Mouse (Mus musculus) thymus, postnatal 25 days (tissue): ENCODE data around the gene Slc23a2.

Experiments used
- DNase-seq: peaks from one replicate; pipeline ENCODE4 v3.0.0; 2022

Gene Slc23a2

GRCm38 (mm10) chr2:132144971-132145691 lies at the start of gene Slc23a2:
Gene Slc23a2 (minus strand): TSS chr2:132145108.
- peak; percentile 62 for DNase-seq

GRCm38 (mm10) chr2:132190602-132191161 lies 45.8 kb upstream of the Slc23a2 start:
- no peak for DNase-seq

- DNase-seq = no peak
Observed at GRCm38 (mm10) chr2:132183874-132184273, 39.0 kb upstream of the Slc23a2 start.

GRCm38 (mm10) chr2:132180463-132181205 lies 35.7 kb upstream of the Slc23a2 start:
- peak; percentile 2 for DNase-seq

GRCm38 (mm10) chr2:132179371-132179770 lies 34.5 kb upstream of the Slc23a2 start:
- no peak for DNase-seq

- no peak for DNase-seq
Observed at GRCm38 (mm10) chr2:132177406-132177805, 32.5 kb upstream of the Slc23a2 start.

- DNase-seq = no peak
Observed at GRCm38 (mm10) chr2:132176289-132176848, 31.5 kb upstream of the Slc23a2 start.

GRCm38 (mm10) chr2:132174048-132174447 lies 29.1 kb upstream of the Slc23a2 start:
- no peak for DNase-seq

- DNase-seq = no peak
Observed at GRCm38 (mm10) chr2:132171939-132172338, 27.0 kb upstream of the Slc23a2 start.

GRCm38 (mm10) chr2:132169150-132169549 lies 24.2 kb upstream of the Slc23a2 start:
- DNase-seq = no peak

- no peak for DNase-seq
Observed at GRCm38 (mm10) chr2:132163626-132164025, 18.7 kb upstream of the Slc23a2 start.

- DNase-seq = no peak
Observed at GRCm38 (mm10) chr2:132157482-132157881, 12.6 kb upstream of the Slc23a2 start.

GRCm38 (mm10) chr2:132152670-132153069 lies 7.8 kb upstream of the Slc23a2 start:
- DNase-seq = no peak

GRCm38 (mm10) chr2:132151592-132151991 lies 6.7 kb upstream of the Slc23a2 start:
- no peak for DNase-seq

- DNase-seq = no peak
Observed at GRCm38 (mm10) chr2:132150926-132151325, 6.0 kb upstream of the Slc23a2 start.

- no peak for DNase-seq
Observed at GRCm38 (mm10) chr2:132146502-132146901, 1.6 kb upstream of the Slc23a2 start.

- peak; percentile 49 for DNase-seq
Observed at GRCm38 (mm10) chr2:132143943-132144927, 673 bp downstream of the Slc23a2 start.

- no peak for DNase-seq
Observed at GRCm38 (mm10) chr2:132142606-132143005, 2.3 kb downstream of the Slc23a2 start.

- DNase-seq = no peak
Observed at GRCm38 (mm10) chr2:132140536-132140935, 4.4 kb downstream of the Slc23a2 start.

- DNase-seq = no peak
Observed at GRCm38 (mm10) chr2:132139099-132139498, 5.8 kb downstream of the Slc23a2 start.

- peak; percentile 33 for DNase-seq
Observed at GRCm38 (mm10) chr2:132135876-132136637, 8.9 kb downstream of the Slc23a2 start.

- DNase-seq = no peak
Observed at GRCm38 (mm10) chr2:132134758-132135157, 10.2 kb downstream of the Slc23a2 start.
